Comparison of ENCODE assay signal across 8 mouse cellular contexts in the genomic region with DNA sequence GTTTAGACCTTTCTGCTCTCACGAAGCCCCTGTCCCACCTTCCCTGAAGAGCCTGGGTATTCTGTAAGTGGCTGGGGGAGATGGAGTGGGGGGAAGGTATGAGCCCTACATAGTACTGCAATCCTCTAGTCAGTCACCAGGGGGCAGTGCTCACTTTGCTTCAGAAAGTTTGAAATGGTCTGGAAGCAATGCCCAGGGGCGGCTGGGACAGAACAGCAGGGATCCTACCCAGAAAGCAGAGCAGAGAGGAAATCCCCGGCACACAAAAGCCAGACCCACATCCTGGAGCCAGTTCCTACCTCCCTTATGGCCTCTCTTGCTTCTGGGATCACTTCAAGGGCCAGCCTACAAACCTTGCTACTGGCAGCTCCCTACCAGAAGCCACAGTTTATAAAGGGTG. TPM values are rescaled to one million over a fixed set of nuclear protein-coding genes. Genes with fewer than 3 reads are reported as not detected.
DNase-seq lines count a peak whose midpoint lies in the region; ATAC-seq lines count a peak whose summit lies in the region.

No protein-coding gene starts in this region.

- DNase-seq in T-cell, adult 2 months (ENCODE audit: low spot score) = peak; percentile 73
- peak; percentile 92 to 93 for DNase-seq in cerebellum, postnatal 10 days
- DNase-seq in frontal cortex, postnatal 36 days (ENCODE audit: low spot score in 2 of 2) = peak; percentile 82 to 87
- peak; percentile 92 for DNase-seq in hindlimb bud, embryonic 11.5 days (ENCODE audit: extremely low spot score, low read depth, low spot score)
- DNase-seq in left cerebral cortex, adult 18-20 months (ENCODE audit: low spot score in 2 of 2) = peak; percentile 85 to 89
- peak; percentile 87 for DNase-seq in right cerebral cortex, postnatal 14 days
- DNase-seq in urinary bladder, postnatal 25 days (ENCODE audit: low spot score) = peak; percentile 78

- ATAC-seq in megakaryocyte-erythroid progenitor cell, adult 5-6 weeks (replicated peaks; ENCODE audit: low FRiP score, low TSS enrichment, poor library complexity, severe bottlenecking) = peak; percentile 53

RNA-seq across cellular contexts. Expression of a gene that starts 40.9 kb away (rescaled TPM):
- 1 to 10 TPM; 6.3 to 6.7 TPM for total RNA-seq in left cerebral cortex, adult 18-20 months (2021)
- total RNA-seq in megakaryocyte-erythroid progenitor cell, adult 5-6 weeks (2014; fragmentation: Nextera tagmentation) = not detected in 2 replicates
- total RNA-seq in megakaryocyte-erythroid progenitor cell, adult 5-6 weeks (2017) = not detected in 2 replicates

Comparison
In these comparisons a context has a peak if more than half of its experiments do, and no peak if none do; other contexts are left out.
1. Peak in every context shown above with its lines: DNase-seq and ATAC-seq.
2. RNA of a gene that starts 40.9 kb away (total RNA-seq): 6.3 to 6.7 TPM in left cerebral cortex, adult 18-20 months; not detected in megakaryocyte-erythroid progenitor cell, adult 5-6 weeks; every median in the first group is over 4 times any median in the second.